ENCODE assay signal across 15 mouse cellular contexts in the genomic region with DNA sequence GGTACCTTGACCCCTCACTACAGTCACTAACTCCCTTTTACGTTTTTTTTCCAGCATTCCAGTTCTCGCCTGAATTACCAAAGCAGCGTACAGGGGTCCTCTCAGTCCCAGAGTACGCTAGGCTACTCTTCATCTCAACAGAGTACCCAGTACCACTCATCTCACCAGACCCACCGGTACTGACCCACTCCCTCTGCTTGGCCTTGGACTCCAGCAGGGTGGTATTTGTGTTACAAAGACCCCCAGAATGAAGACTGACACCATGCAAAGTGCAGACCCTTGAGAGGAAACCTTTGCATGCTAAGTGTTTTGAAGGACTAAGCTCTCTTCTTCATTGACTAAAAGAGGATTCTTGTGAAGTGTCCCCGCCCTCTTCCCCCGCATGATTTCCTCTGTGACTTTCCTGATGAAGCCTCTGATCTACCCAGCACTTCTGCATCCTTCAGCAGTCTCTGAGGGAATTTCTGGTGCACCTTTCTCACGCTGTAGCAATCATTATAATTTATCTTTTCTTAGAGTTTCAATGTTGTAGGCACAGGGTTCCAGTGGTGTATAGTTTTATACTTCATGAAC.
DNase-seq lines count a peak whose midpoint lies in the region; TF ChIP-seq lines count a peak whose summit lies in the region.
"Had no signal": no experiment of that assay in that cellular context is flagged by ENCODE, and none has a peak within 500 bp of the region (broad histone marks: within the 10 kb centered on the region; RNA-seq: fewer than 3 reads in every experiment).

No protein-coding gene starts in this region.

- no peaks in the 10 kb centered on the region for H3K4me1 ChIP-seq in cerebellum, adult 2 months (ENCODE audit: control insufficient read depth, insufficient read depth, low read length)
- H3K4me1 ChIP-seq: forebrain, embryonic 13.5 days; hindbrain, embryonic 12.5 days; neural tube, embryonic 13.5 days had no signal

- 75% methylated on average over 8 of the region's 8 CpGs for WGBS in cerebellum, adult 2 months

- no peak for DNase-seq in layer of hippocampus, adult 2 months (ENCODE audit: low spot score in 2 of 2)
- no peak for DNase-seq in layer of hippocampus, postnatal 14 days (ENCODE audit: low spot score in 2 of 2)
- DNase-seq in CD4-positive helper T cell, adult 2 months (ENCODE audit: low read depth, low spot score), result peak; percentile 48
- peak; percentile 35 for DNase-seq in ZHBTc4 (ENCODE audit: low read depth, low spot score)
- DNase-seq in splenic B cell, adult 2 months (ENCODE audit: low read depth, low spot score), result peak; percentile 32
- no peak for DNase-seq in cerebellum, adult 2 months
- DNase-seq in embryo, embryonic 10.5 days (ENCODE audit: low spot score), result no peak
- DNase-seq: cerebellum, adult 18-20 months; kidney, postnatal 4 days; layer of hippocampus, postnatal 36 days; right cerebral cortex, postnatal 4 days had no signal

- TF ChIP-seq POLR2A in cerebellum, adult 2 months (IDR thresholded peaks at IDR 0.05; ENCODE audit: borderline replicate concordance, insufficient read depth, low read length), result no peak

- no peak for TF ChIP-seq CTCF in layer of hippocampus, adult 2 months (conservative IDR thresholded peaks at IDR 0.05)
- TF ChIP-seq CTCF in cerebellum, adult 2 months (IDR thresholded peaks at IDR 0.05; ENCODE audit: borderline replicate concordance, insufficient read depth, low read depth, low read length), result no peak

- no peaks in the 10 kb centered on the region for H3K27me3 ChIP-seq in splenic B cell, adult 2 months (ENCODE audit: control insufficient read depth, insufficient read depth, low read length, poor library complexity, severe bottlenecking)
- H3K27me3 ChIP-seq in cerebellum, adult 2 months (ENCODE audit: control insufficient read depth, insufficient read depth, low read length), result no peaks in the 10 kb centered on the region
- H3K27me3 ChIP-seq: forebrain, embryonic 13.5 days; heart, embryonic 15.5 days; hindbrain, embryonic 12.5 days; neural tube, embryonic 13.5 days had no signal

- H3K27ac ChIP-seq in layer of hippocampus, adult 2 months, result peak overlapping the region; percentile 68; the same call in 1 of the 2 replicates
- H3K27ac ChIP-seq in cerebellum, adult 2 months (ENCODE audit: insufficient read depth, low read length), result no peak overlapping the region
- H3K27ac ChIP-seq: forebrain, embryonic 13.5 days; heart, embryonic 15.5 days; hindbrain, embryonic 12.5 days; neural tube, embryonic 13.5 days had no signal

- 0 out of 2 replicates have a peak, but pooled peaks cover 3% of the 10 kb centered on the region for H3K36me3 ChIP-seq in splenic B cell, adult 2 months (ENCODE audit: control insufficient read depth, insufficient read depth, low read length, poor library complexity, severe bottlenecking)

- no peak overlapping the region for H3K4me3 ChIP-seq in layer of hippocampus, adult 2 months
- no peak overlapping the region for H3K4me3 ChIP-seq in cerebellum, adult 2 months (replicated peaks; ENCODE audit: insufficient read depth, low read depth, low read length)
- H3K4me3 ChIP-seq: forebrain, embryonic 13.5 days; heart, embryonic 15.5 days; hindbrain, embryonic 12.5 days; neural tube, embryonic 13.5 days had no signal

Comparison
In these comparisons a context has a peak if more than half of its experiments do, and no peak if none do; other contexts are left out.
1. DNase-seq: peak in CD4-positive helper T cell, adult 2 months (single experiment), ZHBTc4 (single experiment) and splenic B cell, adult 2 months (single experiment); none in layer of hippocampus, adult 2 months (0 of 2), layer of hippocampus, postnatal 14 days (0 of 2), cerebellum, adult 2 months (0 of 2) and embryo, embryonic 10.5 days (single experiment).